Mouse (Mus musculus) embryonic facial prominence, embryonic 10.5 days (tissue): ENCODE measurements around the gene Eprs. TPM values are rescaled to one million over a fixed set of nuclear protein-coding genes. Genes with fewer than 3 reads are reported as not detected.

Experiments used
- DNase-seq: peaks from one replicate; pipeline ENCODE4 v3.0.0-alpha.2; 2017; ENCODE audit warnings: low spot score
- H3K27ac ChIP-seq: fragments of 300-500 bp; sonication (generic); replicated peaks from 2 replicates; pipeline ENCODE4 v1.5.1; 2016; ENCODE audit warnings: mild to moderate bottlenecking
- H3K27me3 ChIP-seq: fragments of 300-500 bp; sonication (generic); replicated peaks from 2 replicates; pipeline ENCODE4 v1.6.1; 2016; ENCODE audit warnings: low read depth, mild to moderate bottlenecking; ENCODE audit not compliant: poor library complexity, severe bottlenecking
- H3K36me3 ChIP-seq: fragments of 300-500 bp; sonication (generic); replicated peaks from 2 replicates; pipeline ENCODE4 v1.6.1; 2016; ENCODE audit warnings: mild to moderate bottlenecking, moderate library complexity
- H3K4me1 ChIP-seq: fragments of 300-500 bp; sonication (generic); 2 replicates; pipeline ENCODE4 v1.6.1; 2016
- H3K4me3 ChIP-seq: fragments of 300-500 bp; sonication (generic); 2 replicates; pipeline ENCODE4 v1.5.1; 2016; ENCODE audit warnings: mild to moderate bottlenecking, moderate library complexity
- H3K9me3 ChIP-seq: fragments of 300-500 bp; sonication (generic); 2 replicates; pipeline ENCODE4 v1.6.1; 2016; ENCODE audit warnings: mild to moderate bottlenecking
- WGBS: fragments of 180-500 bp; shearing (Covaris S2); methylation state at CpG from one replicate; pipeline ENCODE4 v1.1.7; 2016; 5-methylcytosine and 5-hydroxymethylcytosine counted together
- microRNA counts: library from miRNA; unstranded; fragments of <30 nt; microRNA quantifications from one replicate; lab custom pipeline; 2017
- microRNA-seq: library from miRNA; unstranded; fragments of <30 nt; microRNA quantifications from one replicate; pipeline ENCODE4, GENCODE M21; 2017
- polyA plus RNA-seq: library from polyadenylated mRNA; unstranded; fragments of >200 nt; fragmentation: Nextera tagmentation; extraction: Ambion mirVana; gene quantifications from 2 replicates; pipeline ENCODE4 v1.2.1, GENCODE M21; 2016

Eprs gene
- polyA plus RNA-seq, 1 experiment from 2014 or later, result 153 TPM

DNA sequence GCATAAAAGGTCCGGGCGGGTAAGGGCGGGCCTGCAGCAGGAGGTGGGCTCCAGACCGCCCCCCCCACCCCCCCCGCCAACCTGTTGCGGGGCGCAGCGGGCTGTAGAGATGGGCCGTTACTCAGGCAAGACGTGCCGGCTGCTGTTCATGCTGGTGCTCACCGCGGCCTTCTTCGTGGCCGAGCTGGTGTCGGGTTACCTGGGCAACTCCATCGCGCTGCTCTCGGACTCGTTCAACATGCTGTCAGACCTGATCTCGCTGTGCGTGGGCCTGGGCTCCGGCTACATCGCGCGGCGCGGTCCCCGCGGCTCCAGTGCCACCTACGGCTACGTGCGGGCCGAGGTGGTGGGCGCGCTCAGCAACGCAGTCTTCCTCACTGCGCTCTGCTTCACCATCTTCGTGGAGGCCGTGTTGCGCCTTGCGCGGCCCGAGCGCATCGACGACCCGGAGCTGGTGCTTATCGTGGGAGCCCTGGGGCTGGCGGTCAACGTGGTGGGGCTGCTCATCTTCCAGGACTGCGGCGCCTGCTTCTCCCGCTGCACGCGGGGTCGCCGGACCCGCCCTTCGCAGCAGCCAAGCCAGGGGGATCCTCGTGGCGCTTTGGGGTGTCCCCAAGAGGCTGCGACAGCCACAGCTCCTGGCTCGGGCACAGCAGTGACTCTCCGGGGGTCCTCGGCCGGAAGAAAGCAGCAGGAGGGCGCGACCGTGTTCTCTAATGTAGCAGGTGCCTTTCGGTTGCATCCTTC lies 92.3 kb downstream of the Eprs start:
- DNase-seq, result peak; percentile 80
- H3K27ac ChIP-seq, result peak overlapping the region; percentile 77

DNA sequence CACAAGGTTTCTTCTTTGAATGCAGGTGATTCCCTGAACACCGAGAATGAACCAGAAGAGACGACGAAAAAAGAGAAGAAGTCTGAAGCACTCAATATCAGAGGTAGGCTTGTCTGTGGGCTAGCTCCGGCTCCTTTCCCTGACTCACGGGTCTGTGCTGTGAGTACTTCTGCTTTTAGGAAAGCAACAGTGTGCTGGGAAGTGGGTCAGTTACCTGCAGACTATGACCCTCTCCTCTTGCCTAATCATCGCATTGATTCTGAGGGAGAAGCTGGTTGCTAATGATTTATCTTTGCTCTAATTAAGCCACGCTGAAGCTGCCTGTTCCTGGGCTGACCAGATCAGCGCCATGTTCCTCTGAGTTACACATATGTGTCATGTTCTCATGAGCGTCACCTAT lies 93.5 kb downstream of the Eprs start:
- H3K4me3 ChIP-seq, result peak overlapping the region; percentile 21; the same call in 1 of the 2 replicates
- WGBS, result 82% methylated on average over 9 of the region's 9 CpGs
- H3K27me3 ChIP-seq, result peaks cover 52% of the 10 kb centered on the region
- H3K27ac ChIP-seq, result no peak overlapping the region
- H3K4me1 ChIP-seq, result peaks cover 15% of the 10 kb centered on the region
- no peaks in the 10 kb centered on the region for H3K9me3 ChIP-seq
- no peak for DNase-seq
- no peaks in the 10 kb centered on the region for H3K36me3 ChIP-seq

More for the DNA sequence above, 92.3 kb downstream of the Eprs start:
- Histone ChIP-seq H3K9me3 (no peaks in the 10 kb centered on the region), H3K4me3 (peak overlapping the region; percentile 73), H3K4me1 (peaks cover 15% of the 10 kb centered on the region), H3K36me3 (no peaks in the 10 kb centered on the region), H3K27me3 (peaks cover 52% of the 10 kb centered on the region)
- WGBS, result under 1% methylated on average over 71 of the region's 71 CpGs

DNA sequence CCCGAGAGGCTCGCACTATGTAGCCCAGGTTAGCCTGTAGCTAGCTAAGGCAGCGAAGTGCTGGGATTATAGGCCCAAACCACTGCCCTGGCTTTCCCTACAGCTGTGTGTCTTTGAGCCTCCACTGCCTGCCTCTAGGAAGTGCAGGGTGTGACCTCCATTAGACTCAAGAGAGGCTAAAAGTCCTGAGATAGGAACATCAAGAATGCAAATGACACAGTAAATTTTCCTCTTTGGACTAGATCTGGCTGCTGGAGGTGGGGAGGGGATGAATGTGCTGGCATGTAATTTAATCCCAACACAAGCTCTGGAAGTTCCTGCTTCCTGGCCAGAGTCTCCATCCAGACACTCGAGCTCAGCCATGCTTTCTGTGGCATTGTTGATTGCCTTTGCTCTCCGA lies 97.3 kb downstream of the Eprs start:
- H3K9me3 ChIP-seq, result no peaks in the 10 kb centered on the region

DNA sequence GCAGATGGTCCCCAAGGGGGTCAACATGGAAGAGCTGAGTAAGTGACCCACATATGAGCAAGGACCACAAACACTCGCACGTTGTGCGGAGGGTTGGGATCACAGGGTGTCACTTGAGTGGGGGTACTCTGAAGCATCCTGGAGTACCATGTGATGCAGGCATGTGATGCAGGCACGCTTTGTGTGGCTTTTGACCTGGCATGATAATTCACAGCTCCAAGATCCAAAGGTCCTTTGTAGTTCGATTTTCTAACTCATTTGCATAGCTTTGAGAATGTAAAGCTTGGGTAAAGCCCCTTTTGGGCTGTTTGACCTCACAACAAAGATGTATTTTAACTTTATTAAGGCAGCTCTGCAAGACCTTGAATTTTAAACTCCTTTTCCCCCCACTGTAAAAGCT lies 100.0 kb downstream of the Eprs start:
- H3K9me3 ChIP-seq, result no peaks in the 10 kb centered on the region
- peaks cover 6% of the 10 kb centered on the region; the same call in 1 of the 2 replicates for H3K4me1 ChIP-seq
- no peaks in the 10 kb centered on the region for H3K27me3 ChIP-seq
- 81% methylated on average over 5 of the region's 5 CpGs for WGBS
- DNase-seq, result no peak
- no peaks in the 10 kb centered on the region for H3K36me3 ChIP-seq
- H3K4me3 ChIP-seq, result no peak overlapping the region
- H3K27ac ChIP-seq, result no peak overlapping the region

More for the DNA sequence above, 97.3 kb downstream of the Eprs start:
- Histone ChIP-seq H3K27me3 (peaks cover 26% of the 10 kb centered on the region), H3K27ac (no peak overlapping the region), H3K4me1 (peaks cover 7% of the 10 kb centered on the region), H3K4me3 (no peak overlapping the region), H3K36me3 (no peaks in the 10 kb centered on the region)
- WGBS, result 76% methylated on average over 5 of the region's 5 CpGs
- no peak for DNase-seq

DNA sequence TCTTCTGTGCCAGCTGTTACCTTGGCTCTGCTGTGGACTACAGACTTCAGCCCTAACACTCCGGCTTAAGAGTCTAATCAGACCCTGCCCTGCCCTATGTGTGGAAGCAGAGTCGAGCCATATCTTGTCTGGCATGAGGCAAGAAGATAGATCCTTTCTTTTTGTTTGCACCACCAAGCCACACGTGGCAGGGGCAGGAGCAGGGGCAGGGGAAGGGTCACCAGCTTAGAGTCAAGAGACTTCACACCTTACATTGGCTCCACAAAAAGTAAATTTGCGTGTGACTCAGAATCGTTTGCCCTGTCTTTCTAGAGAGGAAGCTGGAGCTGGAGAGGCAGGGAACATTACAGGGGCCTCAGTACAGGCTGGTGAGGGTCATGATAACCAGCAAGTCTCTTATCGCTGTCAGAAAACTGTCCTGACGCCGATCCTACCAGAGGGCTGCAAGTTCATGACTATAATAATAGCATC lies 106.7 kb downstream of the Eprs start:
- no peak overlapping the region for H3K4me3 ChIP-seq
- peaks cover 14% of the 10 kb centered on the region for H3K4me1 ChIP-seq
- no peak for DNase-seq
- H3K27me3 ChIP-seq, result 0 out of 2 replicates have a peak, but pooled peaks cover 4% of the 10 kb centered on the region
- WGBS, result 83% methylated on average over 8 of the region's 8 CpGs
- H3K27ac ChIP-seq, result no peak overlapping the region
- H3K9me3 ChIP-seq, result no peaks in the 10 kb centered on the region
- H3K36me3 ChIP-seq, result no peaks in the 10 kb centered on the region

DNA sequence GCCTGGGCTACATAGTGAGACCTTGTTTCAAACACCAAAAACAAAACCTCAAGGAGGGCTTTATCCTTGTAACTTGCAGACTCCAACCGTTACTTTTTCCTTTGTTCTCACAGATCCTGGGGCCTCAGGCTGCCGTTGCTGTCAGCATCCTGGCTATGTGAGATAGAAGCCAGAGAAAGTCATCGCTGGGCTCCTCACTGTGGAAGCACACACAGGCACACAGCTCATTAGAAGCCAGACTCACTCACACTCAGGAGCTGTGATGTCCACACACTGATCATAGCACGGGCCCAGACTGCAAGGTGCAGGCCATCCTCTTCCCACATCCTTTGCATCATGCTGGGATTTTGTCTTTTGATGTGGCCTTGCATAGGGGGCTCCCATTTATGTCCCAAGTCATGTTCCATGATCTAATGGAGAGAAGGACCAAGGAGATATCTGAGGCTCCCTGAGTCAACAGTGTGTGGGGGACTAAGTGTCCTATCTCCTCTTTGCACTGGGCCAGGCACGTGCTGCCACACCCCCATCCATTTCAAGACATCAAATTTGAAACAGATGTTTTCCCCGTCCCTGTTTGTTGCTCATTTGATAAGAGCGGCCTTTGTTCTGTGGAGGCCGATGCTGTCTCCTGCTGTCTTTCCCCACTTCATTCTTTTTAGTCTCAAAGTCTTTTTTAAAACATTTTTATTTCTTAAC lies 109.3 kb downstream of the Eprs start:
- peak; percentile 47 for DNase-seq
- H3K27me3 ChIP-seq, result 0 out of 2 replicates have a peak, but pooled peaks cover 4% of the 10 kb centered on the region
- peaks cover 10% of the 10 kb centered on the region for H3K4me1 ChIP-seq
- H3K36me3 ChIP-seq, result no peaks in the 10 kb centered on the region
- H3K9me3 ChIP-seq, result no peaks in the 10 kb centered on the region
- WGBS, result 35% methylated on average over 8 of the region's 8 CpGs
- peak overlapping the region; percentile 74 for H3K27ac ChIP-seq
- no peak overlapping the region for H3K4me3 ChIP-seq

DNA sequence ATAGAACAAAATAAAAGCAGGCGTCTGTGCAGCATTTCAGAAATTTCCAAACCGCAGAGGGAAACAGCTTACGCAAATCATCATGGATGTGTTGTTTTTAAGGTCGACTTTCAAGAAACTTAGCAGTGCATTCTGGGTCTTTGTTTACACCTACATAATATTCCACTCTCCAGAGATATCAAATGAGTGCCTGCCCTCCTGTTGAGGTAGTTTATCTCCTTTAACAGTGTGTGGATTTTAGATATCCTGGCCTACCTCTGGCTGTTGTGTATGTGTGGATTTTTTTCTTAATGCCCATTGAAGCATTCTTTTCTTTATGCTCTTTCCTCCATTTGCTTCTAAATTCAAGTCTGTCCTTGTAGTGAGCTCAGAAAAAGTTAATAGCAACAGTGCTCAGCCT lies 109.9 kb downstream of the Eprs start:
- 0 out of 2 replicates have a peak, but pooled peaks cover 4% of the 10 kb centered on the region for H3K27me3 ChIP-seq
- no peaks in the 10 kb centered on the region for H3K36me3 ChIP-seq
- peak overlapping the region; percentile 74 for H3K27ac ChIP-seq
- WGBS, result 78% methylated on average over 4 of the region's 4 CpGs
- peaks cover 10% of the 10 kb centered on the region for H3K4me1 ChIP-seq
- DNase-seq, result no peak
- no peaks in the 10 kb centered on the region for H3K9me3 ChIP-seq
- no peak overlapping the region for H3K4me3 ChIP-seq

DNA sequence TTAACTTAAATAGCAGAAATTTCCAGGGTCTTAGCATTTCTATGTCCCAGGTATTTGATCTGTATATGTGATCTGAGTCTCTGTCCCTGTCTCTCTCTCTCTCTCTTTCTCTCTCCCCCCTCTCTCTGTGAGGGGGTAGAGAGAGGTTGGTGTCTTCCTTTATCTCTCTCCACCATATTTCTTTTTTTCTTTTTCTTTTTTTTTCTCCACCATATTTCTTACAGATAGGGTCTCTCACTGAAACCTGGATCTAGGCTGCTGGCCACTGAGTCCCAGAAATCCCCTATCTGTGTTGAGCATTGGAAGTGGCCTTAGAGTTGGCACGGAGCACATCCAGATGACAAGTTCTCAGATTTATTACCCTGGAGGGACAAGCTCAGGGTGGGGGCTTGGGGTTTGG lies 110.6 kb downstream of the Eprs start:
- Histone ChIP-seq H3K4me3 (no peak overlapping the region), H3K27ac (0 out of 2 replicates have a peak overlapping the region, but pooled peaks have one; percentile 48), H3K27me3 (0 out of 2 replicates have a peak, but pooled peaks cover 4% of the 10 kb centered on the region), H3K36me3 (no peaks in the 10 kb centered on the region), H3K9me3 (no peaks in the 10 kb centered on the region), H3K4me1 (peaks cover 10% of the 10 kb centered on the region)
- no peak for DNase-seq
- WGBS, result 85% methylated on average over 1 of the region's 1 CpGs

MicroRNAs within 50 kb of the gene (microRNA counts, 519-probe panel; counts per million panel counts)
- 188 counts per million, percentile 57 among the panel's probes with 10 or more counts for microRNA mmu-miR-194 (lab: Ali Mortazavi, UCI)

Small RNAs within 50 kb of the gene (microRNA-seq; reads per million reads assigned to microRNA genes)
- gene Mir194-1 (0.91 reads per million), gene Mir215 (2.1 reads per million)

Other genes with a start within 250 kb of the Eprs start
- 20.6 and 21.3 TPM in 2 replicates for gene Rab3gap2, start 158.9 kb upstream of the Eprs start, polyA plus RNA-seq
- 25.0 and 26.9 TPM in 2 replicates for gene Iars2, start 33.6 kb upstream of the Eprs start, polyA plus RNA-seq
- gene Bpnt1, start 30.9 kb upstream of the Eprs start, polyA plus RNA-seq, result 32.1 and 36.1 TPM in 2 replicates
- 1.0 and 1.2 TPM in 2 replicates for gene Slc30a10, start 91.8 kb downstream of the Eprs start, polyA plus RNA-seq